Mouse (Mus musculus) stomach, embryonic 15.5 days (tissue): ENCODE results near the gene Dennd5b. TPM values are rescaled to one million over a fixed set of nuclear protein-coding genes. Genes with fewer than 3 reads are reported as not detected.

ENCODE experiments used
- ATAC-seq: fragments of 200-750 bp; cut with Nextera tagmentation; 2 replicates; pipeline ENCODE4 v1.8.0; 2017; ENCODE audit warnings: low read depth, moderate number of reproducible peaks, moderate TSS enrichment; ENCODE audit not compliant: insufficient read depth, low FRiP score
- H3K27ac ChIP-seq: fragments of 300-500 bp; sonication (generic); 2 replicates; pipeline ENCODE4 v1.5.1; 2015; ENCODE audit warnings: mild to moderate bottlenecking, inconsistent platforms
- H3K27me3 ChIP-seq: fragments of 300-500 bp; sonication (generic); replicated peaks from 2 replicates; pipeline ENCODE4 v1.6.1; 2015; ENCODE audit warnings: inconsistent platforms
- H3K36me3 ChIP-seq: fragments of 300-500 bp; sonication (generic); 2 replicates; pipeline ENCODE4 v1.6.1; 2015; ENCODE audit warnings: inconsistent platforms
- H3K4me1 ChIP-seq: fragments of 300-500 bp; sonication (generic); 2 replicates; pipeline ENCODE4 v1.6.1; 2015; ENCODE audit warnings: inconsistent platforms
- H3K4me2 ChIP-seq: fragments of 300-500 bp; sonication (generic); 2 replicates; pipeline ENCODE4 v1.6.1; 2015; ENCODE audit warnings: mild to moderate bottlenecking, inconsistent platforms
- H3K4me3 ChIP-seq: fragments of 300-500 bp; sonication (generic); replicated peaks from 2 replicates; pipeline ENCODE4 v1.5.1; 2015; ENCODE audit warnings: inconsistent platforms
- H3K9ac ChIP-seq: fragments of 300-500 bp; sonication (generic); 2 replicates; pipeline ENCODE4 v1.6.1; 2015; ENCODE audit warnings: inconsistent platforms
- H3K9me3 ChIP-seq: fragments of 300-500 bp; sonication (generic); 2 replicates; pipeline ENCODE4 v1.6.1; 2016; ENCODE audit warnings: inconsistent platforms
- WGBS: fragments of 180-500 bp; shearing (Covaris S2); methylation state at CpG from one replicate; pipeline ENCODE4 v1.1.7; 2015; 5-methylcytosine and 5-hydroxymethylcytosine counted together
- polyA plus RNA-seq: library from polyadenylated mRNA; unstranded; fragments of >200 nt; fragmentation: Nextera tagmentation; extraction: Ambion mirVana; gene quantifications from 2 replicates; pipeline ENCODE4 v1.2.1, GENCODE M21; 2015

Gene Dennd5b
- polyA plus RNA-seq, 1 experiment from 2014 or later = 5.8 TPM

DNA sequence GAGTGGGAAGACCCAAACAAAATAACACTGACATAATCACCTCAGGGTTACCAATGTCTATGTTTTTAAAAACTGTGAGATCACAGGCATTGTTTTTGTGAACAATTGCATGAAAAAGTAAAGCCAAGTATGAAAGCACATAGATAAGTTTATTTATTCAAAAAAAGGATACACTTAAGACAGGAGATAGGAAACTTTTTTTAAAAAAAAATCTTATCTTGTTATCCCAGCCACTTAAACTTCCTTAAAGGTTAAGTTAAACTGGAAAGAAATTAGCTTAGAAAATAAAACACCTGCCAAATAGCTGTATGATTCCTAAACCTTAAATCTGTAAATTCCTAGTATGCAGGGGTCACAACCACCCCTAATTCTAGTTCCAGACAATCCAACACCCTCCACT, 2.5 kb downstream of the Dennd5b start:
- H3K27me3 ChIP-seq = no peaks in the 10 kb centered on the region
- no peaks in the 10 kb centered on the region for H3K4me1 ChIP-seq
- no peaks in the 10 kb centered on the region for H3K36me3 ChIP-seq
- H3K9me3 ChIP-seq = no peaks in the 10 kb centered on the region
- H3K4me3 ChIP-seq = no peak overlapping the region
- H3K9ac ChIP-seq = no peak overlapping the region
- no peak for ATAC-seq
- no peak overlapping the region for H3K27ac ChIP-seq
- no peak overlapping the region for H3K4me2 ChIP-seq

GRCm38 (mm10) chr6:149097276-149097675, 4.2 kb downstream of the Dennd5b start:
- H3K9me3 ChIP-seq = no peaks in the 10 kb centered on the region
- H3K27ac ChIP-seq = no peak overlapping the region
- no peaks in the 10 kb centered on the region for H3K27me3 ChIP-seq
- ATAC-seq = no peak
- no peak overlapping the region for H3K4me2 ChIP-seq
- WGBS = 94% methylated on average over 1 of the region's 1 CpGs
- no peaks in the 10 kb centered on the region for H3K4me1 ChIP-seq
- H3K9ac ChIP-seq = no peak overlapping the region
- H3K4me3 ChIP-seq = no peak overlapping the region
- no peaks in the 10 kb centered on the region for H3K36me3 ChIP-seq

GRCm38 (mm10) chr6:149096233-149096632, 5.2 kb downstream of the Dennd5b start:
- WGBS = 81% methylated on average over 2 of the region's 2 CpGs
- no peak for ATAC-seq
- H3K27me3 ChIP-seq = no peaks in the 10 kb centered on the region

DNA sequence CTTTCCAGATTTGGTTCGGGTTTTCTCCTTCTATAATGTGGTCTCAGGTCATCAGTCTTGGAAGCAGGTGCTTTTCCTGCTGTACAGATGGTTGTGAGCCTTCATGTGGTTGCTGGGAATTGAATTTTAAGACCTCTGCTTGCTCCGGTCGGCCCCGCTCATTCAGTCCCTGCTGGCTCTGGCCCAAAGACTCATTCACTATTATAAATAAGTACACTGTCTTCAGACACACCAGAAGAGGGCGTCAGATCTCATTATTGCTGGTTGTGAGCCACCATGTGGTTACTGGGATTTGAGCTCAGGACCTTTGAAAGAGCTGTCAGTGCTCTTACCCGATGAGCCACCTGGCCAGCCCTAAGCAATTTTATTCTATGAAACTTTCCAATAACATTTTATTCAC, 6.1 kb downstream of the Dennd5b start:
- no peak for ATAC-seq
- H3K27ac ChIP-seq = no peak overlapping the region
- H3K36me3 ChIP-seq = no peaks in the 10 kb centered on the region
- no peaks in the 10 kb centered on the region for H3K27me3 ChIP-seq
- no peak overlapping the region for H3K9ac ChIP-seq
- 65% methylated on average over 6 of the region's 6 CpGs for WGBS
- no peaks in the 10 kb centered on the region for H3K4me1 ChIP-seq
- H3K4me2 ChIP-seq = no peak overlapping the region
- no peaks in the 10 kb centered on the region for H3K9me3 ChIP-seq
- no peak overlapping the region for H3K4me3 ChIP-seq

More at GRCm38 (mm10) chr6:149096233-149096632, 5.2 kb downstream of the Dennd5b start:
- Histone ChIP-seq H3K9ac (no peak overlapping the region), H3K36me3 (no peaks in the 10 kb centered on the region), H3K9me3 (no peaks in the 10 kb centered on the region), H3K27ac (no peak overlapping the region), H3K4me1 (no peaks in the 10 kb centered on the region), H3K4me2 (no peak overlapping the region), H3K4me3 (no peak overlapping the region)

- Histone ChIP-seq H3K27ac (no peak overlapping the region), H3K4me3 (no peak overlapping the region)
Observed at GRCm38 (mm10) chr6:149094555-149094954, 6.9 kb downstream of the Dennd5b start.

DNA sequence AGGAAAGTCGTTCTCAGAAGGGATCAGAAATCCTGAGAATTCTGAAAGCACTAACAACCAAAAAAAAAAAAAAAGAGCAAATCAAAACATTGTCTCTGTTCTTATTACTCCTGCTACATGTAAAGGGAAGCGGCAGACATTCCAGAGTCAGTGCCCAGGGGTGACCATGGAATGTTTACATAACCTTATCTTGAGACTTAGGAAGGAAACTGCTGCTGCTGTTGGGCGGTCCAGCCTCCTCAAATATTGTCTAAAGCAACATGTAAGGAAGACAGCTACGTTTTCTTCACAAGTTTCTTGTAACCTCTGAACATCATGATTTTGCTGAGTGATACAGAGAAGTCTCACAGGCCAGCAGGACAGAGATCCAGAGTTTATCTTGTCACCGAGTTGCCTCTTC, 8.0 kb downstream of the Dennd5b start:
- ATAC-seq = no peak
- 13% methylated on average over 5 of the region's 5 CpGs for WGBS
- H3K4me3 ChIP-seq = no peak overlapping the region
- H3K4me2 ChIP-seq = no peak overlapping the region
- no peaks in the 10 kb centered on the region for H3K27me3 ChIP-seq
- H3K27ac ChIP-seq = no peak overlapping the region
- no peaks in the 10 kb centered on the region for H3K36me3 ChIP-seq
- no peaks in the 10 kb centered on the region for H3K9me3 ChIP-seq
- no peaks in the 10 kb centered on the region for H3K4me1 ChIP-seq
- no peak overlapping the region for H3K9ac ChIP-seq

More at GRCm38 (mm10) chr6:149094555-149094954, 6.9 kb downstream of the Dennd5b start:
- H3K9me3 ChIP-seq = no peaks in the 10 kb centered on the region
- no peak overlapping the region for H3K4me2 ChIP-seq
- no peaks in the 10 kb centered on the region for H3K4me1 ChIP-seq
- H3K9ac ChIP-seq = no peak overlapping the region
- ATAC-seq = no peak
- H3K36me3 ChIP-seq = no peaks in the 10 kb centered on the region
- WGBS = 60% methylated on average over 1 of the region's 1 CpGs
- H3K27me3 ChIP-seq = no peaks in the 10 kb centered on the region

GRCm38 (mm10) chr6:149092406-149092805, 9.1 kb downstream of the Dennd5b start:
- WGBS = 93% methylated on average over 6 of the region's 6 CpGs
- no peaks in the 10 kb centered on the region for H3K4me1 ChIP-seq
- ATAC-seq = no peak
- no peak overlapping the region for H3K4me2 ChIP-seq
- no peak overlapping the region for H3K4me3 ChIP-seq
- H3K27ac ChIP-seq = no peak overlapping the region
- no peaks in the 10 kb centered on the region for H3K9me3 ChIP-seq
- no peaks in the 10 kb centered on the region for H3K36me3 ChIP-seq
- no peak overlapping the region for H3K9ac ChIP-seq
- no peaks in the 10 kb centered on the region for H3K27me3 ChIP-seq

GRCm38 (mm10) chr6:149077136-149077808, 24.2 kb downstream of the Dennd5b start:
- no peak overlapping the region for H3K9ac ChIP-seq
- ATAC-seq = no peak
- no peaks in the 10 kb centered on the region for H3K9me3 ChIP-seq
- no peaks in the 10 kb centered on the region for H3K36me3 ChIP-seq
- no peak overlapping the region for H3K4me2 ChIP-seq
- no peaks in the 10 kb centered on the region for H3K4me1 ChIP-seq
- 95% methylated on average over 1 of the region's 1 CpGs for WGBS
- H3K27me3 ChIP-seq = no peaks in the 10 kb centered on the region
- no peak overlapping the region for H3K4me3 ChIP-seq
- H3K27ac ChIP-seq = no peak overlapping the region

DNA sequence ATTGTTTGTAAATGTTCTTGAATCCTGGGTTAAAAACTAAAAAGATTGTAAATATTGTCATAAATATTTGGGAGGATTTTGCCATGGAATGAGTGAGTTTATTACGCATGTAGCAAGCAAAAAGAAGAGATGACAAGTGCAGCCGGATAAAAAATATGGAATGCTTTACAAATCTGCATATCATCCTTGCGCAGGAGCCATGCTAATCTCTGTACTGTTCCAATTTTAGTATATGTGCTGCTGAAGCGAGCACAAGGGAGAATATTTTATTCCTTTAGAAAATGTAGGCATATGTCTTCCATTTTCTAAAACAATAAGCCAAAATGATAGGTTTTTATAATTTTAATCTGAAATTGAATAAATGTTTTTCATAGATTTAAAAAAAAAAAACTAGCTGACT, 27.6 kb downstream of the Dennd5b start:
- no peak for ATAC-seq
- Histone ChIP-seq H3K4me1 (no peaks in the 10 kb centered on the region), H3K9ac (no peak overlapping the region), H3K4me2 (no peak overlapping the region), H3K9me3 (no peaks in the 10 kb centered on the region), H3K27me3 (no peaks in the 10 kb centered on the region), H3K36me3 (no peaks in the 10 kb centered on the region), H3K27ac (no peak overlapping the region), H3K4me3 (no peak overlapping the region)
- WGBS = 88% methylated on average over 4 of the region's 4 CpGs

GRCm38 (mm10) chr6:149072873-149073272, 28.6 kb downstream of the Dennd5b start:
- Histone ChIP-seq H3K4me3 (no peak overlapping the region), H3K9me3 (no peaks in the 10 kb centered on the region), H3K36me3 (no peaks in the 10 kb centered on the region), H3K4me2 (no peak overlapping the region), H3K27me3 (no peaks in the 10 kb centered on the region), H3K9ac (no peak overlapping the region), H3K4me1 (no peaks in the 10 kb centered on the region), H3K27ac (no peak overlapping the region)
- ATAC-seq = no peak
- WGBS = 70% methylated on average over 3 of the region's 3 CpGs

DNA sequence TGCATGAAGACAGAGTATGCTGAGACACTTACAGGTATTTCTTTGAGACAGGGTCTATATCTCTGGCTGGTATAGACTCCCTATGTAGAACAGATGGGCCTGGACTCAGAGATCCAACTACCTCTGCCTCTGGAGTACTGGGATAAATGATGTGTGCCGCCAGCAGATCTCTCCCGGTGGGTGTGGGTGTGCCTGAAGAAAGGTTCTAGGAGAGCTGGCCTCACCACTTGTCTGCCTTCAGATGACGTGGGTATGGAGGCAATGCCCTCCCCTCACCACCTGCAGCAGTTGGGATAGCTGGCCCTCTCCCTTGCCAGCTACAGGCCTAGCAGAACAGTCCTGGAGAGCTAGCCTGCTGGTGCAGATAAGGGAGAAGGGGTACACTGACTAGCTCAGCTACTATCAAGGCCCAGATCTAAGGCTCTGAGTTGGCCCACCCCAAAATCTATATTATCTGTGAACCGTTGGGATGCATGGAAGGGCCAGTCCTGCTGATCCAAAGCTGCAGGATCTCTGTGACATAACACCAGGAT, 30.8 kb downstream of the Dennd5b start:
- Histone ChIP-seq H3K9me3 (no peaks in the 10 kb centered on the region), H3K9ac (no peak overlapping the region), H3K36me3 (no peaks in the 10 kb centered on the region), H3K4me1 (no peaks in the 10 kb centered on the region), H3K4me2 (no peak overlapping the region), H3K4me3 (no peak overlapping the region), H3K27ac (no peak overlapping the region), H3K27me3 (no peaks in the 10 kb centered on the region)
- WGBS = 81% methylated on average over 4 of the region's 4 CpGs
- ATAC-seq = no peak

GRCm38 (mm10) chr6:149063382-149063781, 38.1 kb downstream of the Dennd5b start:
- H3K4me1 ChIP-seq = no peaks in the 10 kb centered on the region
- no peaks in the 10 kb centered on the region for H3K9me3 ChIP-seq
- no peaks in the 10 kb centered on the region for H3K36me3 ChIP-seq
- no peaks in the 10 kb centered on the region for H3K27me3 ChIP-seq
- no peak overlapping the region for H3K4me3 ChIP-seq
- no peak overlapping the region for H3K27ac ChIP-seq
- H3K4me2 ChIP-seq = no peak overlapping the region
- no peak for ATAC-seq
- H3K9ac ChIP-seq = no peak overlapping the region
